Mouse (Mus musculus) large intestine, adult 2 months (tissue): ENCODE data around the gene Antxr1. TPM values are rescaled to one million over a fixed set of nuclear protein-coding genes. Genes with fewer than 3 reads are reported as not detected.

Experiments used
- DNase-seq: peaks from one replicate; pipeline ENCODE4 v3.0.0-alpha.2; 2012; ENCODE audit warnings: low read depth, low spot score
- WGBS: fragments of 180-500 bp; shearing (Covaris S2); methylation state at CpG from one replicate; pipeline ENCODE4 v1.1.7; 2018; 5-methylcytosine and 5-hydroxymethylcytosine counted together
- polyA plus RNA-seq: library from polyadenylated mRNA; depleted of rRNA; stranded (reverse); fragments of >200 nt; gene quantifications from 2 replicates; pipeline ENCODE4 v1.2.3, GENCODE M21; 2012; rRNA removed

Antxr1 gene
- 3.7 and 5.1 TPM in 2 replicates for polyA plus RNA-seq

DNA sequence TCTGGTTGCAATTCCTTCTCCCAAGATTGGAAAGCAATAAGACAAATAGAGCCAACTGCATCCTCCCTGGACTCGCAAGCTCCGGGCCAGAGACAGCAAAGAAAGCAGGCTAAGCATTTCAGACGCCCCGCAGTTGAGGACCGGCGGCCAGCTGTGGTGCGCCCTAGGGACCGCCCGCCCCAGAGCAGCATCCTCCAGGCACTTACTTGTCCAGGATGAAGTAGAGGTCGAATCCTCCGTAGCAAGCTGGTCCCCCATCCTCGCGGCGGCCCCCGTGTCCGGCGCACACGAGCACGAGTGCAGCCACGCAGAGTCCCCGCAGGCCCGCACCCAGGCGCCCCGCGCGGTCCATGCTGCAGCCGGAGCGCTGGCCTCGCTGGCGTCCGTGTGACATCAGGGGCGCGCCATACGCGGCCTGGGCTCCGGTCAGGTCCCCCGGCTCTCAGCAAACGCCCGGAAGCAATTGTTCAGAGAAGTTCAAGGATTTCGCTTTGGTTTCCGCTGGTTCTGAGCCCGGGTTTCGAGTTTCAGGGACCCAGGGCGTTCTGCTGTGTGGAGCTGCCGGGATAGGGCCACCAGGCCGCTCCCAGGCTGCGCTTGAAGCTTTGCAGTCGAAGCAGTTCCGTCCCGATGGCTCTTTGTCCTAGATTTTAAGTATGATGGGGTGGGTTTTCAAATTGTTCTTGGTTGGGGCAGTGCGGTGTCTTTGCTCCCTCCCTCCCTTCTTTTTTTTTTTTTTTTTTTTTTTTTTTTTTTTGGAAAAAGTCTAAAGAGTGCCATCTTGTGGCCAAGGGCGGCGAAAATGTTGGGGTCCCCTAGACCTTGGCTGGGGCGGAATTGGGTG is at the start of gene Antxr1:
TSS of gene Antxr1 (minus strand) at position 731 of the 844 bp plus-strand sequence.
- DNase-seq, result no peak
- WGBS, result 2% methylated on average over 54 of the region's 54 CpGs

DNA sequence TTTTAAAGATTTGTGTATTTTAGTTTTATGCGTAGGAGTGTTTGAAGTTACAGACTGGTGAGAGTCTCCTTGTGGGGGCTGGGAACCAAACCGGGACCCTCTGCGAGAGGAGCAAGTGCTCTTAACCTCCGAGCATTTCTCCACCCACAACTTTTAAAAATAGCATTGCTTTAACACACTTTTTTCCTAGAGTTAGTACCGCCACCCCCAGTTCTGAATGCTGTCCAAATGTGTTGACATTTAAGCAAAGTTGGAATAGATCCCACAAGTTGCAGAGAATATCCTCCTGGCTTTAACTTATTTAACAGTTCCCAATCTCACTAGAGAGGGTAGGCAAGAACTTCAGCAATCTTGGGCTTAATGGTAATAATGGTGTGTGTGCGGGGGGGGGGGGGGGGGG is 49.1 kb upstream of the Antxr1 start:
- DNase-seq, result no peak
- 32% methylated on average over 6 of the region's 6 CpGs for WGBS

GRCm38 (mm10) chr6:87383926-87384691 is 48.5 kb upstream of the Antxr1 start:
- DNase-seq, result no peak
- WGBS, result 14% methylated on average over 24 of the region's 24 CpGs

- no peak for DNase-seq
- WGBS, result 62% methylated on average over 9 of the region's 9 CpGs
These were observed 37.4 kb upstream of the Antxr1 start, which contains the start of gene Gkn2 for GRCm38 (mm10) chr6:87373057-87373456. TSS of gene Gkn2 (plus strand) at chr6:87373357.

- DNase-seq, result no peak
- 77% methylated on average over 5 of the region's 5 CpGs for WGBS
These were observed 33.6 kb upstream of the Antxr1 start for GRCm38 (mm10) chr6:87369223-87369622.

GRCm38 (mm10) chr6:87354441-87354840 is 18.8 kb upstream of the Antxr1 start:
- WGBS, result 32% methylated on average over 5 of the region's 5 CpGs
- peak; percentile 45 for DNase-seq

DNA sequence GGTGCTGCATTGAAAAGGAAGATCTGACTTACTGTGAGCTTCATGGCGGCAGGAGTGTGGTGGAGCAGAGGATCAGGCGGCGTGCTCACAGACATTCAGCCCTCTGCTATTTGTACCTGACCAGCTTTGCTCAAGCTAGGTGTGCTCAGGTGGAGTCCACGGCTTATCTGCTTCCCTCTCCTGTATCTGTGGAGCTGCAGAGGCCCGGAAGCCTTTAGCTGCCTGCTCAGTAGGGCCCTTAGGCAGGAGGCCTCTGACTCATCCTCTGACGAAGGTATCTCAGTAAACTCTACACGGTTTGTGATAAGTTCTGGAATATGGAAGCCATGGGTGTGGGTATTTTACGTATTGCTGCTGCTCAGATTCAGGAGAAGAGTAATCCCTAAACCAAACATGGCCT is 15.2 kb upstream of the Antxr1 start, which contains the start of gene Gkn1:
TSS of gene Gkn1 (minus strand) at position 114 of the 400 bp plus-strand sequence.
- DNase-seq, result no peak
- 90% methylated on average over 8 of the region's 8 CpGs for WGBS

DNA sequence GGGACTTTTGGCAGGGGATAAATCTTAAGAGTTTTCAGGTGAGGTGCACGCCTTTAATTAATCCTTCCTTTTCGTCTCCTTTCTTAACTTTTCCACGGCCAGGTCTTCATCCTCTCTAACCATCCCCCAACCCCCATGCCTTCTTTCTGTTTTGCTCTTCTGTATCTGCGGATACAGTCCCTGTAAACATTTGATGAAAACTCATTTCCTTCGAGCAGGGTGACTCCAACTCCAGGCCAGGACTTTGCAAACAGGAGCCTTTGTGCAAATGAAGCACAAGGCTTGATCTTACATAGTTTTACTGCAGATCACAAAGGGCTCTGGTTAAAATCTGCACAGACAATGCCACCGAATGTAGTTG is 294 bp upstream of the Antxr1 start:
- no peak for DNase-seq
- WGBS, result 22% methylated on average over 6 of the region's 6 CpGs

DNA sequence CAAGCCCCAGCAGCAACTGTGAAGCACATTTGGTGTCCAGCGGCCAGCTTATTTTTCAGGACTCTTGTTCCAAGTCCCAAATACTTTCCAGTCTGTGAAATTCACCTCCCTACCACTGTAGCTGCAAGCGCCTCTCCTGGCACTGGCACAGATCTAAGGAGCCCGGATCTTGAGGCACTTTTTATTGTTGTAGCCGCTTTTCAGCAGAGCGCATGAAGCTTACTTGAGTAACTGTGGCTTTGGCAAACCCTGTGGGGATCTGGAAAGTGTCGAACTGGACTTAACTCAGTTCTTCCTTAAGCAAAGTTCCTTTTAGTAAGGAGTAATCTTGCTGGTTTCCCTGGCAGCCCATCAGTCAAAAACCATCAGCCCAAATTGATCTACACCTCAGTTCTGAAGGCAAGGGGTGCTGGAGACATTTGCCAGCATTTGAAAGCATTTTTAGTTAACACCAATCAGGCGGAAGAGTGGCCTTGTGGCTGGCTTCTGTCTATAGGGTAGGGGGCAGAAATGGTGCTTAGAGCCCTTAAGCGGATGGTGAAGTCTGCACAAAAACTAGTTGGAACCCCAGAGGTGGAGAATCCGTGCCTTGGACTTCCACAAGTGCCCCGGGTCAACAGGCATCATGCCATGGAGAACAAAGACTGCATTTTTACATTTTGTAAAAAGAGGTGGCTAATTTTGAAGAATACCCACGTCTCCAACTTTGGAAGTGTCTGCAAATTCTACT is 1.1 kb downstream of the Antxr1 start:
- 31% methylated on average over 11 of the region's 11 CpGs for WGBS
- DNase-seq, result no peak

GRCm38 (mm10) chr6:87332380-87332779 is 3.2 kb downstream of the Antxr1 start:
- 31% methylated on average over 2 of the region's 2 CpGs for WGBS

GRCm38 (mm10) chr6:87328265-87329173 is 7.1 kb downstream of the Antxr1 start:
- DNase-seq, result no peak
- WGBS, result 70% methylated on average over 22 of the region's 22 CpGs

More at GRCm38 (mm10) chr6:87332380-87332779, 3.2 kb downstream of the Antxr1 start:
- DNase-seq, result no peak

DNA sequence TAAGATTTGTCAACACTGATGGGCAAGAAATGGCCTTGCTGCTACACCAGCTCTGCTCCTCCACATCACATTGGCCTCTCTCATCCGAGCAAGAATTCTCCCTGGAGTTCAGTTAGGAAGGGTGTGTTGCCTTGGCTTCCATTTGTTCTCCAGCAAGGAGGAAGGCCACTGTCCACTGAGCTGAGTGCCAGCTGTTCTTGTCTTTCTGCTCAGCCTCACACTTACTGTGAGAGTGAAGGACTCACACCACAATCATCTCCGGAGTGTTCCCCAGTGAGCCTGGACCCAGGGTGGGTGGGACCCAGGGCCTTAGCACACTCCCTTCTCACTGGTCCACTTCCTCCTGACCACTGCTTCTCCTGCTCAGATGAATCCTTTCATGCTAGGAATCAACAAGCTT is 8.7 kb downstream of the Antxr1 start:
- 77% methylated on average over 2 of the region's 2 CpGs for WGBS
- no peak for DNase-seq

DNA sequence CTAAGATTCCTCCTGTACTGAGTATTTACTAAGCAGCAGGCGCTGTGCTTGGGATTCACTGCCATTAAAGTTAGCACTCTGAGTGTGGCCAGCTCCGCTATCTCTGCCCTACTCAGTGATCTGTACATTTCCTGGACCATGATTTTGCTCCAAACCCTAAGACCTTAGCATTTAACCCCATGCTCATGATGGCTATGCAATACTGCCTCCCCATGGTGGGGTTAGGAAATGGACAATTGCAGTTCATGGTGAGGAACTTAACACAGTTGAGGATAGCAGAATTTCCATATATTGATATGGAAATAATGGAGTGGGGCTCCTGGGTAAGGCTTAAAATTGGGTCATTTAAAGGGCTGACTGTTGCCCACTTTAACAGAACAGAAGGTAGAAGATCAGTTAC is 12.2 kb downstream of the Antxr1 start:
- WGBS, result 64% methylated on average over 2 of the region's 2 CpGs
- peak; percentile 22 for DNase-seq

DNA sequence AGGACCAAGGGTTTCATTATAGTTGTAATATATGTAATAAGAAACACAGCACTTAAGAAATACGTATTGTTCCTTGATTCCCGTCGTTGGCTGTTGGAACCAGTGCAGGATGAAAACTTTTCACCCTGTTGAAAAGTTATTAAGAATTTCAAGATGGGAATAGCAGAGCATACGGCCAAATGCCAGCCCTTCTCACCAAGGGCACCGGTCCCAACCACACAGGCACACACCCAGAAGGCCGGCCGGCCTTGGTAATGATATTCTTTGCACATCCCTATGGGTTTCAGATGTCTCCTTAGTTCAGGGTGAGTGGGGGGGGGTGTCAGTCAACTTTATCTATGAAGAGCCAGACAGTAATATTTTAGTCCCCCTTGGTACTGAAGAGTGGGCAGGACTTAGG is 17.0 kb downstream of the Antxr1 start:
- 92% methylated on average over 7 of the region's 7 CpGs for WGBS
- DNase-seq, result no peak

DNA sequence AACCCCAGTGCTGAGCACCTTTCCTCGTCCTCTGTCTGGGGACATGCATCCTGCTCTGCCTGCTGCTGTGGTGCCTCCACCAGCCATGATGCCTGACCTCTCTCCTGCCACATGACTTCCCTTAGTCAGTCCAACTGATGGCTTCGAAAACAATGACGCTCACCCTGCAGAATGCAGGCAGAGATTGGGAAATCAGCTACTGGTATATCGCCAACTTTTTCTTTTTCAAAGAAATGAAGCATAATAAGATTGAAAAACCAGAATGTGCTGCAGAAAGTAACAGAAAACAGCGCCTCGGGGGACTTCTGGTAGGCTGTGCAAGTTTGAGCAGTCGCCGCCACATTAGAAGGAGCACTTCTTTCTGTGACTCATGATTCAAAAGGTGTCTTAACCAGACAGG is 18.7 kb downstream of the Antxr1 start:
- no peak for DNase-seq
- 73% methylated on average over 8 of the region's 8 CpGs for WGBS

DNA sequence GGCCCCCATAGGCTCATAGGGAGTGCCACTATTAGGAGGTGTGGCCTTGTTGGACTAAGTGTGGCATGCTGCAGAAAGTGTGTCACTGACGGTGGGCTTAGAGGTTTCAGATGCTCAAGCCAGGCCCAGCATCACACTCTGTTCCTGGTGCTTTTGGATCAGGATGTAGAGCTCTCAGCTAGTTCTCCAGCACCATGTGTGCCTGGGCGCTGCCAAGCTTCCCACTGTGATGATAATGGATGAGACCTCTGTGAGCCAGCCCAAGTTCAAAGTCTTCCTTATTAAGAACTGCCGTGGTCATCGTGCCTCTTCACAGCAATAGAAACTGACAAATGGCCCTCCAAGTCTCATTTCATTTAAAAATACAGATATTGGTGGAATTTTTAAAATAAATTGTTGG is 22.9 kb downstream of the Antxr1 start:
- WGBS, result 72% methylated on average over 4 of the region's 4 CpGs
- DNase-seq, result no peak

GRCm38 (mm10) chr6:87304486-87304885 is 31.1 kb downstream of the Antxr1 start:
- 65% methylated on average over 8 of the region's 8 CpGs for WGBS

DNA sequence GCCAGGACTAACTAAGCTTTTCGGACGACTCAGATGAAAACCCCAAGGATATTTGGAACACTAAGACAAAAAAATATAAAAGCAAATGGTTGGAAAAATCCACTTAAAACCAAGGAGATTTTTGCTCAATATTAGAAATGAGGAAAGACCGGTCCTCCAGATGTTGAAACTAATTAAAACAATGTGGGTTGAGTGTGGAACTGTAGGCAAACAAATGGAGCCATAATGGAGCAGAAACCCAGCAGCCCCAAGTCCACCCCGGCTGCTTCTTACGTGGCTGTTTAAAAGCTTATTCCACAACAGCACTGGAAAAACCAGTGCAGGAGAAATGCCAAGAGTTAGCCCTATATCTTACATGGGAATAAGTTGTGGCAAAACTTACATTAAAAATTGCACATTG is 32.9 kb downstream of the Antxr1 start:
- no peak for DNase-seq
- WGBS, result 56% methylated on average over 5 of the region's 5 CpGs

More at GRCm38 (mm10) chr6:87304486-87304885, 31.1 kb downstream of the Antxr1 start:
- no peak for DNase-seq

DNA sequence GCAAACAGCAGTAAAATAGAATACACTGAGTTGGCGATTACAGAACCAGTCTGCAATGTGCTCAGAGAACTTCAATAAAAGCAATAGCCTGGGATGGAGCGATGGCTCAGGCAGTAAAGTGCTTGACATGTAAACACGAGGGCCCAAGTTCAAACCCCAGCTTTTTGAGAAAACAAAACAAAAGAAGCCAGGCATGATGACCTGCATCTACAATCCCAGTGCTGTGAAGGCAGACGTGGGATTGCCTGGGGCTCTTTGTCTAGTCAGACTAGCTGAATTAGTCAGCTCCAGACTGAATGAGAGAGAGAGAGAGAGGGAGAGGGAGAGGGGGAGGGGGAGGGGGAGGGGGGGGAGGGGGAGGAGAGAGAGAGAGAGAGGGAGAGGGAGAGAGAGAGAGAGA is 33.6 kb downstream of the Antxr1 start:
- no peak for DNase-seq
- 29% methylated on average over 4 of the region's 4 CpGs for WGBS
